In genomic region chr13:51975330-51975729, GRCm38 (mm10) we compare ENCODE assay signal across 9 mouse cellular contexts.
A peak's percentile ranks its signal among the peaks of the same experiment; 100 is the strongest.
DNase-seq lines count a peak whose midpoint lies in the region; ATAC-seq lines count a peak whose summit lies in the region.
"Had no signal": no experiment of that assay in that cellular context is flagged by ENCODE, and none has a peak within 500 bp of the region (broad histone marks: within the 10 kb centered on the region; RNA-seq: fewer than 3 reads in every experiment).

No protein-coding gene starts in this region.

- no peak for DNase-seq in hindbrain, embryonic 10.5 days (ENCODE audit: low spot score)
- DNase-seq in Muller cell, postnatal 12 days (ENCODE audit: inconsistent ontology term): peak; percentile 60
- peak; percentile 32 for DNase-seq in liver
- DNase-seq in cerebellum, adult 11-12 months: no peak
- DNase-seq in right cerebral cortex, adult 2 months (ENCODE audit: low spot score in 2 of 2): no peak
- no peak for DNase-seq in adrenal gland, postnatal 25 days

- H3K4me3 ChIP-seq in hindbrain, embryonic 10.5 days: no peak overlapping the region
- no peak overlapping the region for H3K4me3 ChIP-seq in hindbrain, embryonic 16.5 days (ENCODE audit: low read length)
- no peak overlapping the region for H3K4me3 ChIP-seq in heart, embryonic 16.5 days (ENCODE audit: low read length)

- peaks cover 8% of the 10 kb centered on the region for H3K9me3 ChIP-seq in hindbrain, embryonic 10.5 days
- H3K9me3 ChIP-seq in hindbrain, embryonic 16.5 days (ENCODE audit: control insufficient read depth, low read length): no peaks in the 10 kb centered on the region
- peaks cover 10% of the 10 kb centered on the region for H3K9me3 ChIP-seq in heart, embryonic 16.5 days (replicated peaks; ENCODE audit: control insufficient read depth, low read length)

- peaks cover 33% of the 10 kb centered on the region for H3K4me1 ChIP-seq in hindbrain, embryonic 10.5 days (replicated peaks)
- H3K4me1 ChIP-seq in hindbrain, embryonic 16.5 days (ENCODE audit: control insufficient read depth, insufficient read depth, low read depth, low read length): peaks cover 4% of the 10 kb centered on the region; the same call in 1 of the 2 replicates
- H3K4me1 ChIP-seq in heart, embryonic 16.5 days (ENCODE audit: control insufficient read depth, insufficient read depth, low read length): peaks cover 46% of the 10 kb centered on the region

- 74% methylated on average over 10 of the region's 10 CpGs for WGBS in hindbrain, embryonic 10.5 days
- WGBS in hindbrain, embryonic 16.5 days: 73% methylated on average over 10 of the region's 10 CpGs
- 60% methylated on average over 10 of the region's 10 CpGs for WGBS in heart, embryonic 16.5 days

- no peak for ATAC-seq in hindbrain, embryonic 16.5 days
- no peak for ATAC-seq in heart, embryonic 16.5 days (replicated peaks; ENCODE audit: extremely low read depth, insufficient read depth, low FRiP score)

- H3K27ac ChIP-seq in hindbrain, embryonic 10.5 days: peak overlapping the region; percentile 76
- no peak overlapping the region for H3K27ac ChIP-seq in hindbrain, embryonic 16.5 days (ENCODE audit: low read depth, low read length)
- H3K27ac ChIP-seq in heart, embryonic 16.5 days (ENCODE audit: low read length): peak overlapping the region; percentile 92
- H3K27ac ChIP-seq: macrophage had no signal

- H3K4me2 ChIP-seq in hindbrain, embryonic 16.5 days (ENCODE audit: low read length): no peak overlapping the region
- H3K4me2 ChIP-seq in heart, embryonic 16.5 days (ENCODE audit: low read depth, low read length): 0 out of 2 replicates have a peak overlapping the region, but pooled peaks have one; percentile 27

- H3K36me3 ChIP-seq in hindbrain, embryonic 10.5 days: no peaks in the 10 kb centered on the region
- H3K36me3 ChIP-seq in hindbrain, embryonic 16.5 days (ENCODE audit: control insufficient read depth, insufficient read depth, low read length): no peaks in the 10 kb centered on the region
- no peaks in the 10 kb centered on the region for H3K36me3 ChIP-seq in heart, embryonic 16.5 days (ENCODE audit: control insufficient read depth, insufficient read depth)

- no peak overlapping the region for H3K9ac ChIP-seq in hindbrain, embryonic 16.5 days (ENCODE audit: low read depth, low read length)
- H3K9ac ChIP-seq in heart, embryonic 16.5 days (ENCODE audit: low read length): peak overlapping the region; percentile 63

- H3K27me3 ChIP-seq in hindbrain, embryonic 10.5 days (ENCODE audit: insufficient read depth, poor library complexity, severe bottlenecking): 0 out of 2 replicates have a peak, but pooled peaks cover 13% of the 10 kb centered on the region
- H3K27me3 ChIP-seq in hindbrain, embryonic 16.5 days (replicated peaks; ENCODE audit: control insufficient read depth, insufficient read depth, low read length): no peaks in the 10 kb centered on the region
- no peaks in the 10 kb centered on the region for H3K27me3 ChIP-seq in heart, embryonic 16.5 days (ENCODE audit: control insufficient read depth, insufficient read depth, low read length)

Comparison
In these comparisons a context has a peak if more than half of its experiments do, and no peak if none do; other contexts are left out.
1. DNase-seq: peak in Muller cell, postnatal 12 days (single experiment) and liver (single experiment); none in hindbrain, embryonic 10.5 days (single experiment), cerebellum, adult 11-12 months (single experiment), right cerebral cortex, adult 2 months (0 of 2) and adrenal gland, postnatal 25 days (single experiment).